Mouse (Mus musculus) midbrain, embryonic 12.5 days (tissue): ENCODE data around the gene Adamts6. TPM values are rescaled to one million over a fixed set of nuclear protein-coding genes. Genes with fewer than 3 reads are reported as not detected.

ENCODE experiments used
- ATAC-seq: fragments of 200-750 bp; cut with Nextera tagmentation; 2 replicates; pipeline ENCODE4 v1.8.0; 2017; ENCODE audit warnings: low read depth, moderate TSS enrichment, moderate library complexity; ENCODE audit not compliant: low FRiP score
- H3K27ac ChIP-seq: fragments of 300-500 bp; sonication (generic); replicated peaks from 2 replicates; pipeline ENCODE4 v1.5.1; 2016; ENCODE audit warnings: mild to moderate bottlenecking
- H3K27me3 ChIP-seq: fragments of 300-500 bp; sonication (generic); 2 replicates; pipeline ENCODE4 v1.6.1; 2016; ENCODE audit warnings: mild to moderate bottlenecking
- H3K36me3 ChIP-seq: fragments of 300-500 bp; sonication (generic); 2 replicates; pipeline ENCODE4 v1.6.1; 2016
- H3K4me1 ChIP-seq: fragments of 300-500 bp; sonication (generic); 2 replicates; pipeline ENCODE4 v1.6.1; 2016
- H3K4me2 ChIP-seq: fragments of 300-500 bp; sonication (generic); replicated peaks from 2 replicates; pipeline ENCODE4 v1.6.1; 2016; ENCODE audit warnings: mild to moderate bottlenecking, moderate library complexity
- H3K4me3 ChIP-seq: fragments of 300-500 bp; sonication (generic); 2 replicates; pipeline ENCODE4 v1.5.1; 2016; ENCODE audit warnings: mild to moderate bottlenecking
- H3K9ac ChIP-seq: fragments of 300-500 bp; sonication (generic); replicated peaks from 2 replicates; pipeline ENCODE4 v1.6.1; 2016; ENCODE audit warnings: mild to moderate bottlenecking, moderate library complexity
- H3K9me3 ChIP-seq: fragments of 300-500 bp; sonication (generic); 2 replicates; pipeline ENCODE4 v1.6.1; 2016; ENCODE audit warnings: mild to moderate bottlenecking
- WGBS: fragments of 180-500 bp; shearing (Covaris S2); methylation state at CpG from one replicate; pipeline ENCODE4 v1.1.7; 2016; 5-methylcytosine and 5-hydroxymethylcytosine counted together
- polyA plus RNA-seq: library from polyadenylated mRNA; unstranded; fragments of >200 nt; fragmentation: Nextera tagmentation; extraction: Ambion mirVana; gene quantifications from 2 replicates; pipeline ENCODE4 v1.2.1, GENCODE M21; 2016

The Adamts6 gene
- polyA plus RNA-seq, 1 experiment from 2014 or later, result 4.6 TPM

DNA sequence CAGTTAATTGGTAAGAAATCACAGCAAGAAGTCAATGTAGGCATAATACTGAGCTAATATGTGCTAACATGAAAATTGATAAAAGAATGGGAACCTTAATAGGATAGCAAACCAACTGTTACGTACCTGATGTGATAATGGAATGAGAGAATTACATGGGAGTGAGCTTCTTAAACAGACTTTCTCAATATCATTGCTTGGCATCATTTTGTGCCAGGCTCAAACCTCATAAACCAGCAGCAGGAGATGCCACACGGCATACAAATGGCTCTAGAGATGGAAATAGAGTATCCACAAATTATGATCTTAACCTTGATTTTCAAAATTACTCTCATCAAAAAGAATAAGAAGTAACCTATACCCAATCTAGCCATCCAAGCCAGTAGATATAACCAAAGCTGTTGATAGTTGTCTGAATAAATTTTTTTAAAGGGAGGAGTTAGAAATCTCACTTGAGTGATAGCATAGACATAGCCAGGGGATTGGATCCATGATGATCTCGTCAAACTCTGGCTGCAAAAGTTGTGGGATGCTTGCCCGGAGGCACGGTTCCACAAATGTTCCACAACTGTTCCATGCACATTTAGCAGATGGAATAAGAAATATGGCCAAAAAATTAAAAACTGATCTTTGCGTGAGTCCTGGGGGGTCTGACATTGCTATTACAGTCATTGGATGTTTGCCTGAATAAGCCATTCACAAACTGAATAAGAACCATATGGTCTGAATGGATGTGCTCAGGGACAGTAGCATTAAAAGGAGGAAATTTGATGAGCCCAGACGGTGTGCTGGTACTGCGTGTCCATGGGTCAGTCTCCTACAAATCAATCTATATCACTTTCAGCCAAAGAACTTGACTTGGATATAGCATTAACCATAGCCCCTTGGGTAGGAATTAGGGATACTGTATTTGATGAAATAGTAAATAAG lies 106.1 kb downstream of the Adamts6 start:
- H3K4me3 ChIP-seq, result no peak overlapping the region
- H3K27me3 ChIP-seq, result no peaks in the 10 kb centered on the region
- no peaks in the 10 kb centered on the region for H3K9me3 ChIP-seq
- WGBS, result 92% methylated on average over 8 of the region's 8 CpGs
- no peaks in the 10 kb centered on the region for H3K4me1 ChIP-seq
- no peak overlapping the region for H3K27ac ChIP-seq
- H3K36me3 ChIP-seq, result no peaks in the 10 kb centered on the region
- H3K9ac ChIP-seq, result no peak overlapping the region
- ATAC-seq, result no peak
- H3K4me2 ChIP-seq, result no peak overlapping the region

DNA sequence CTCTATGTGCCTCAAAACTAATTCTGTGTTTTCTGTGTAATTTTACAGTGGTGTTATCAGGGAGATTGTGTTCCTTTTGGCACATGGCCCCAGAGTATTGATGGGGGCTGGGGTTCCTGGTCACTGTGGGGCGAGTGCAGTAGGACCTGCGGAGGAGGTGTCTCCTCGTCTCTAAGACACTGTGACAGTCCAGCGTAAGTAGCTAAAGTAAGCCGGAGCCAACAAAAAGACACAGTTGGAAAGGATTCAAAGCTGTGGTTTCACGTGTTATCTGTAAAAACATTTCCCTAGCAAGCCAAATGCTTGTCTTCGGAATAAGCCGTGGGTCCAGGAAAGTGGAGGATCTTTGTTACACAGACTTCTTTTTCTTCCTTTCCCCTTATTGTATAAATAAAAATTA lies 110.2 kb downstream of the Adamts6 start:
- Histone ChIP-seq H3K4me3 (no peak overlapping the region), H3K4me1 (no peaks in the 10 kb centered on the region), H3K9ac (no peak overlapping the region), H3K27ac (no peak overlapping the region), H3K4me2 (no peak overlapping the region), H3K36me3 (0 out of 2 replicates have a peak, but pooled peaks cover 3% of the 10 kb centered on the region), H3K9me3 (no peaks in the 10 kb centered on the region), H3K27me3 (no peaks in the 10 kb centered on the region)
- 57% methylated on average over 8 of the region's 8 CpGs for WGBS
- no peak for ATAC-seq

DNA sequence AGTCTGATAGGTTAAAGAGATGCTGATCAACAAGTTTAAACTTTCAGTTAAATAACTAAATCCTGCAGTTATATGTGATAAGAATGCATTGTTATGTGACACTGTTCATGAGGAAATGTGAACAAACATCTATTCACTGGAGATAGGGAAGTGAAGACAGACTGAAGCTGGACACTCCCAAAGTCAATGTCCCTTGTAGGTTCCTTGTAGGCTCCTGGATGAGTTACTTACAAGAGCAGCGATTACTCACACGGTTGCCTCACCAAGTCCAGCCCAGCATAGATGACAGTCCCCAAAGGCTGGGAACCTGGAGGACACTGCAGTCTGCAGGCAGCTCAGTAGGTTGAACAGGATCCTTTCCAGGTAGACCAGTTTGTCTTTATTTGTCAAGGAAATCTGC lies 145.1 kb downstream of the Adamts6 start:
- Histone ChIP-seq H3K4me2 (no peak overlapping the region), H3K4me3 (no peak overlapping the region), H3K9me3 (no peaks in the 10 kb centered on the region), H3K9ac (no peak overlapping the region), H3K4me1 (no peaks in the 10 kb centered on the region), H3K27me3 (no peaks in the 10 kb centered on the region), H3K27ac (no peak overlapping the region), H3K36me3 (no peaks in the 10 kb centered on the region)
- no peak for ATAC-seq
- WGBS, result 94% methylated on average over 2 of the region's 2 CpGs

DNA sequence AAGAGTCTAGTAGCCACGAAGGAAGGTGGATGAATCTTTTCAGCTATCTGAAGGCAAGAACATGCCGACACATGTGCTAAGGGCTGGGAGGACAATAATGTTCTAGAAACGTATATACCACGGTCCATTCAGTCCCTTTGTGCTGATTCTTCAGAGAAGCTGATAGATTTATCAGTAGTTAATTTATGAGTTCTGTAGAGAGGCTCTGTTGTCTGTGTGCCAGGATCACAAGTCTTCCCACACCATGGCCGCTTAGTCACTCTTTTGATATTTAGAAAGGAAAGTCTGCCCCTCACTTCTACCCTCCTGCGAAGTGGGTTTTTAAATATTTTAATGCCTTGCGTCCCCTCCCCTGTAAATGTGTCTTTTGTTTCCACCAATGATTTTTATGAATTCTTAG lies 154.9 kb downstream of the Adamts6 start:
- H3K4me1 ChIP-seq, result no peaks in the 10 kb centered on the region
- no peaks in the 10 kb centered on the region for H3K27me3 ChIP-seq
- no peak overlapping the region for H3K9ac ChIP-seq
- 87% methylated on average over 7 of the region's 7 CpGs for WGBS
- H3K4me3 ChIP-seq, result no peak overlapping the region
- H3K9me3 ChIP-seq, result no peaks in the 10 kb centered on the region
- H3K27ac ChIP-seq, result no peak overlapping the region
- no peak for ATAC-seq
- 0 out of 2 replicates have a peak, but pooled peaks cover 1% of the 10 kb centered on the region for H3K36me3 ChIP-seq
- no peak overlapping the region for H3K4me2 ChIP-seq

DNA sequence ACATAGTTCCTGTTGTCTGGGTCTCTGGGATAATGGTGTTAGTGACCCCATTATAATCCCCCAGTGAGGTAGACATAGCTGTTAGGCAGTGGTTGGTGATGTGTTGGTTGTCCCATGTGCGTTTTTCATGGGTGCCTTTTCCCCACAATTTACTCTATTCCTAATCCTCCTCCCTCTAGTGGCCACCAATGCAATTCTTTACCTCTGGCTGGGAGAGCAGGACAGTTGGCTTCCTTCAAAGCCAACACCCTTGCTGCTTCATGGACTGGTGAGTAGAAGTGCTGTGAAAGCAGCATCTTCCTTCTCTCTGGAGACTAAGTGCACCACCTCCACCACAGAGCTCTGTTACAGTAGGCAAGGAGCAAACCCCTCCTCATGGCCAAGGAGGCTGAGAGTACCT lies 157.8 kb downstream of the Adamts6 start:
- ATAC-seq, result no peak
- Histone ChIP-seq H3K9me3 (no peaks in the 10 kb centered on the region), H3K27me3 (no peaks in the 10 kb centered on the region), H3K9ac (no peak overlapping the region), H3K4me1 (no peaks in the 10 kb centered on the region), H3K4me2 (no peak overlapping the region), H3K36me3 (0 out of 2 replicates have a peak, but pooled peaks cover 2% of the 10 kb centered on the region), H3K4me3 (no peak overlapping the region), H3K27ac (no peak overlapping the region)
- WGBS, result 67% methylated on average over 1 of the region's 1 CpGs

DNA sequence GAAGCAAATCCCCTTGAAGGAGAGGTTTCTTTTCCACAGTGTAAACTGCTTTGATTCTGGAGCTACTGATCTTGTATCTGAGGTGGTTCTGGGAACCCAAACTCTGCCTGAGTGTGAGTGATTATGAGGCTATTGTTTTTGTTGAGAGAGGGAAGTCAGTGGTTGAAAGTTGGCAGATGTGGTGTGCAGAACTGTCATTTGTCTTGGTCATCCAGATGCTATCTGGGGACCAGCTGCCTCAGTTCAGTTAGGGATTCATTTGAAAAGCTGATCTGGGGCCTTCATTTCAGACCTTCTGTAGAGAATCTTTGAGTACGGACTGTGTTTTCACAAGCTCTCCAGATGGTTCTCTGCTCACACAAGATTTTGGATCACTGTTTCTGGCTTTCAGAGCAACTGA lies 159.3 kb downstream of the Adamts6 start:
- Histone ChIP-seq H3K27ac (no peak overlapping the region), H3K9ac (no peak overlapping the region), H3K9me3 (no peaks in the 10 kb centered on the region), H3K4me1 (no peaks in the 10 kb centered on the region), H3K4me2 (no peak overlapping the region), H3K27me3 (no peaks in the 10 kb centered on the region), H3K36me3 (0 out of 2 replicates have a peak, but pooled peaks cover 2% of the 10 kb centered on the region), H3K4me3 (no peak overlapping the region)
- ATAC-seq, result no peak
- WGBS, result 93% methylated on average over 1 of the region's 1 CpGs

DNA sequence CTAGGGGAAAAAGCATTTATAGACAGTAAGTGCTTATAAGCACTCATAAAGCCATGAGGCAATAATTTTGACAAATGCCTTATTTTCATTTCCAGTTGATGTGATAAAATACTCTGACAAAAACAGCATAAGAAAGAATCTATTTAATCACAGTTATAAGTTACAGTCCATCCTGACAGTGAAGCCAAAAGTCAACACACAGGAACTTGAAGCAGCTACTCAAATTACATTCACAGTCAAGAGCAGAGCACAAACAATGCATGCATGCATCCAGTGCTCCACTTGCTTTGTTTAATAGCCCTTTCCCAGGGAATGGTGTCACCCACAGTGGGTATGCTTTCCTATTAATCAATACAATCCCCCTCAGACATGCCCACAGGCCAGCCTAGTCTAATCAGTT lies 159.8 kb downstream of the Adamts6 start:
- Histone ChIP-seq H3K9me3 (no peaks in the 10 kb centered on the region), H3K4me2 (no peak overlapping the region), H3K27ac (no peak overlapping the region), H3K27me3 (no peaks in the 10 kb centered on the region), H3K9ac (no peak overlapping the region), H3K36me3 (0 out of 2 replicates have a peak, but pooled peaks cover 2% of the 10 kb centered on the region), H3K4me1 (no peaks in the 10 kb centered on the region), H3K4me3 (no peak overlapping the region)
- ATAC-seq, result no peak

DNA sequence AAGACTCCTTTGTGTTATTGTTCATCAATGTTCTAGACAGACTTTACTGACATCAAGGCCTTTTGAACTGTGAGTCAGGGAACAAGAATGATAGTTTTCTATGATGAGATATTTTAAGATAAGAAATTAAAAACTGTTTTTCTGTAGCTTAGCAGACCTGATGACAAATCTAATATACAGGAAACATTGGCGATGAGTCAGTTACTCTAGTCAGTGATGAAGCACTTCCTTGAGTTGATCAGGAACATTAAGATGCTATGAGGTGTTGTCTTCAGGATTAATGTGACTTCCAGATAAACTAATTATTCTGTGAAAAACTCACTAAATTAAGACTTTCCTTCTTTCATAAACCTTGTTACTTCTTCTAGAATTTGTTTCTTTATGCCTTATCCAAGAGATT lies 160.7 kb downstream of the Adamts6 start:
- H3K36me3 ChIP-seq, result 0 out of 2 replicates have a peak, but pooled peaks cover 2% of the 10 kb centered on the region
- H3K27me3 ChIP-seq, result no peaks in the 10 kb centered on the region
- H3K9me3 ChIP-seq, result no peaks in the 10 kb centered on the region
- WGBS, result 93% methylated on average over 1 of the region's 1 CpGs
- H3K4me2 ChIP-seq, result no peak overlapping the region
- no peak overlapping the region for H3K9ac ChIP-seq
- ATAC-seq, result no peak
- H3K4me1 ChIP-seq, result no peaks in the 10 kb centered on the region
- no peak overlapping the region for H3K4me3 ChIP-seq
- no peak overlapping the region for H3K27ac ChIP-seq

DNA sequence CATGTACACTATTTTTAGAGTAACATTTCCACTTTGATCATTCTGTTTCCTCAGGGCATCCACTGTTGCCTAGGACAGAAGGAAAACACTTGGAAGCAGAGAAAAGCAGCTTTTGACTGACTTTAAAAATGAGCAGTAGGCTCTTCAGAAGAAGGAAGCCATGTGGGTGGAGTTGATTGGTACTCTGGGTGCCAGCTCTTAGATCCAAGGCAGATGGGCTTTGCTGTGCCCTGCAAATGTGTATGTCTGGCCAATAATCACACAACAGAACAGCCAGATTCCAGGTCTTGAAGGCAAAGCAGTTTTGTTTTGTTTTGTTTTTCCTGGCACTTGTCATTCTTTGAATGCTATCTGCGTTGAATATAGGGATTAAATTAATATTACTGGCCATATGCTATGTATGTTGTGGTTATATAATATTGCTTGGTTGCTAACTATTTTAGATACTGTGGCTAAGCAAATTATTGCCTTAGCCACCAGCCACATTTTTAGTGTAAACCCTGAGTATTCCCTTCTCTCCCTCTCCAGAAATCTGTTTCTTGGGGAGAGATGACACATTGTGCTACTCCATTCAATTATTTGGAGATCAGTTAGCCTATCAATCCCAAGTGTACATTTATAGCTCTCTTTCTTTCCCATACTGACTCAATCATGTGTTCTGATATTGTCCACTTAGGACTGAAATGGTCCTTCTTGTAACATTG lies 165.8 kb downstream of the Adamts6 start:
- H3K27me3 ChIP-seq, result no peaks in the 10 kb centered on the region
- H3K9me3 ChIP-seq, result no peaks in the 10 kb centered on the region
- H3K4me3 ChIP-seq, result no peak overlapping the region
- no peak for ATAC-seq
- no peak overlapping the region for H3K4me2 ChIP-seq
- no peak overlapping the region for H3K27ac ChIP-seq
- 97% methylated on average over 1 of the region's 1 CpGs for WGBS
- H3K4me1 ChIP-seq, result no peaks in the 10 kb centered on the region
- H3K9ac ChIP-seq, result no peak overlapping the region
- H3K36me3 ChIP-seq, result no peaks in the 10 kb centered on the region

DNA sequence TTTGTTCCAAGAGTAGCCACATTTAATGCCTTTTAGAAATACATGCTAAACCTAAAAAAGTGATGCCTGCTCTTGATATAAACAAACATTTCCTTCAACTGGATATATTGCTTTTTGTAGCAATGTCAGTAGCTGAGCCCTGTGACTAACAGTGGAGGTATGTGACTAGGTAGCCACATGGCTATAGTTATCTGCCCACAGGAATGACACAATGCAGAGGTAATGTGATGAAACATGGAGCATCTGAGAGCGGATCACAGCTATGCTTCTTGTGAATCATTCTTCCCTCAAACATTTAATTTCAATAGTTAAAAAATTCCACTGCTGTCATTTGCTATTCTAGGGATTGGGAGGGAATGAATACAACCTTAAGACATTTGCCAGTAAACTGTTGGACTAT lies 172.7 kb downstream of the Adamts6 start:
- no peaks in the 10 kb centered on the region for H3K9me3 ChIP-seq
- H3K27me3 ChIP-seq, result no peaks in the 10 kb centered on the region
- H3K4me3 ChIP-seq, result no peak overlapping the region
- no peaks in the 10 kb centered on the region for H3K4me1 ChIP-seq
- H3K4me2 ChIP-seq, result no peak overlapping the region
- 95% methylated on average over 1 of the region's 1 CpGs for WGBS
- ATAC-seq, result no peak
- H3K27ac ChIP-seq, result no peak overlapping the region
- no peaks in the 10 kb centered on the region for H3K36me3 ChIP-seq
- H3K9ac ChIP-seq, result no peak overlapping the region

DNA sequence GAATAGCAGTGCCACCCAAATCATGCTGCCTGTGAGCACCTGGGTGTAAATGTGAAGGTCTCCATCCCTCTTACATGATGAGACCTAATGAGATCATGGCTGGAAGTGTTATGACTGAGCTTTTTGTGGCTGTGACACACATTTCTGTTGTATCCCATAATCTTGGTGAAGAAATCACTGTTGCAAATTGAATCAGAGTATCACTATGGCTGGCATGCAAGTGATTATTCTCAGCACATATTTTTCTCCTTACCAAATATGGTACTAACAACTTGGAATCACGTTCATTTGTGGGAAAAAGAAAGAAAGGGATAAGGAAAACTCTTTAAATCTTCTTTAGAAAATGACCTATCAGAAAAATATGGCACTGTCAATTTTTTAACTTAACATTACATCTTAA lies 180.4 kb downstream of the Adamts6 start:
- 77% methylated on average over 1 of the region's 1 CpGs for WGBS
- Histone ChIP-seq H3K9ac (no peak overlapping the region), H3K9me3 (no peaks in the 10 kb centered on the region), H3K36me3 (no peaks in the 10 kb centered on the region), H3K27ac (no peak overlapping the region), H3K4me2 (no peak overlapping the region), H3K27me3 (no peaks in the 10 kb centered on the region), H3K4me1 (no peaks in the 10 kb centered on the region), H3K4me3 (no peak overlapping the region)
- no peak for ATAC-seq

DNA sequence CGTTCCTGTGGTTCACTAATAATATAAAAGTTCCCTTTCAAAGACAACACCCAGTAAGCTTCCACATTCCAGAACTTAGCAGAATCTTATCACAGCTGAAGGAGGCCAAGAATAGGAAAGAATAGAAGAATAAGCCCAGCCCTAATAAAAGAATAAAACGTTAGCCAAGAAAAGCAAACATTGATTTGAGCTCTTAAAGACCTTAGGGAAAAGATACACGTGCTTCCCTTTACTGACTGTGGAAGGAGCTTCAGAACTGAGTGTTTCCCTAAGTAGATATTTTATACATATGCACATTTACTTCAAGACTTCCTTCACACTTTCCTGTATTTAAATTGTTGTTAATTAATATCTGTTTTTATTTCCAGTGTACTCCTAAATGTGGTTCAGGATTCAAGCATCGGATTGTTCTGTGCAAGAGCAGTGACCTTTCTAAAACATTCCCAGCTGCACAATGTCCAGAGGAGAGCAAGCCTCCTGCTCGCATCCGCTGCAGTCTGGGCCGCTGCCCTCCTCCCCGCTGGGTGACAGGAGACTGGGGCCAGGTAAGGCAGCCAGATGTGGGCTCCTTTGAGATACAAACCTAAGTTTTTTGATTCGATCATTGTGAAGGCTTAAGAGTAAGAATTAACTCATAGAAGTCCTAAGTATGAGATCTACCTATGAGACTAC lies 188.8 kb downstream of the Adamts6 start:
- Histone ChIP-seq H3K27me3 (no peaks in the 10 kb centered on the region), H3K36me3 (0 out of 2 replicates have a peak, but pooled peaks cover 6% of the 10 kb centered on the region), H3K4me1 (no peaks in the 10 kb centered on the region), H3K4me2 (no peak overlapping the region), H3K27ac (no peak overlapping the region), H3K4me3 (no peak overlapping the region), H3K9me3 (no peaks in the 10 kb centered on the region), H3K9ac (no peak overlapping the region)
- no peak for ATAC-seq
- WGBS, result 81% methylated on average over 9 of the region's 9 CpGs
